Mouse (Mus musculus): ENCODE results near the gene C2cd5. TPM values are rescaled to one million over a fixed set of nuclear protein-coding genes. Genes with fewer than 3 reads are reported as not detected.
A peak's percentile ranks its signal among the peaks of the same experiment; 100 is the strongest.

C2cd5 gene
- polyA plus RNA-seq, 1 experiment from 2014 or later: 40.7 TPM

DNA sequence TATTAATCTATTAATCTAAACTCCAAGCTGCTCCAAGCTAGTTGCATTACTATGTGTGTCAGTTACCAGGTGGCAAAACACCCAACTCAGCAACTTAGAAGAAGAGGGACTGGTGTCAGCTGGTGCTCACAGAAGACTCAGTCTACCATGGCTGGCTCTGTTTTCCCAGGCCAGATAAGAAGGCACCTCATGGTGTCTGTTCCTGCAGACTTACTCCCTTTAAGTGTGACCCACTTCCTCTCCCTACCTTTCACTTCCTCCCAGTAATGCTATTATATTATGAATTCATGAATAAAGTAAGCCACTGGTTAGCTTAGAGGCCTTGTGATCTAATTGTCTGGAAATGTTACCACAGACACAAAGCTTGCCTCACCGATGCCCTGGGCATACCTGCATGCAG is 132.5 kb downstream of the C2cd5 start:
- WGBS: 87% methylated on average over 1 of the region's 1 CpGs
- Histone ChIP-seq H3K27ac (no peak overlapping the region), H3K9me3 (ENCODE audit: control insufficient read depth, low read length) (no peaks in the 10 kb centered on the region), H3K27me3 (ENCODE audit: control insufficient read depth, insufficient read depth, low read length) (no peaks in the 10 kb centered on the region), H3K4me2 (replicated peaks) (no peak overlapping the region), H3K9ac (no peak overlapping the region), H3K4me3 (replicated peaks; ENCODE audit: low read length) (no peak overlapping the region), H3K36me3 (replicated peaks; ENCODE audit: control insufficient read depth, insufficient read depth) (no peaks in the 10 kb centered on the region), H3K4me1 (replicated peaks; ENCODE audit: control insufficient read depth, insufficient read depth, low read length) (peaks cover 8% of the 10 kb centered on the region)
- no peak for DNase-seq (ENCODE audit: low spot score)
- ATAC-seq (ENCODE audit: low FRiP score): no peak

DNA sequence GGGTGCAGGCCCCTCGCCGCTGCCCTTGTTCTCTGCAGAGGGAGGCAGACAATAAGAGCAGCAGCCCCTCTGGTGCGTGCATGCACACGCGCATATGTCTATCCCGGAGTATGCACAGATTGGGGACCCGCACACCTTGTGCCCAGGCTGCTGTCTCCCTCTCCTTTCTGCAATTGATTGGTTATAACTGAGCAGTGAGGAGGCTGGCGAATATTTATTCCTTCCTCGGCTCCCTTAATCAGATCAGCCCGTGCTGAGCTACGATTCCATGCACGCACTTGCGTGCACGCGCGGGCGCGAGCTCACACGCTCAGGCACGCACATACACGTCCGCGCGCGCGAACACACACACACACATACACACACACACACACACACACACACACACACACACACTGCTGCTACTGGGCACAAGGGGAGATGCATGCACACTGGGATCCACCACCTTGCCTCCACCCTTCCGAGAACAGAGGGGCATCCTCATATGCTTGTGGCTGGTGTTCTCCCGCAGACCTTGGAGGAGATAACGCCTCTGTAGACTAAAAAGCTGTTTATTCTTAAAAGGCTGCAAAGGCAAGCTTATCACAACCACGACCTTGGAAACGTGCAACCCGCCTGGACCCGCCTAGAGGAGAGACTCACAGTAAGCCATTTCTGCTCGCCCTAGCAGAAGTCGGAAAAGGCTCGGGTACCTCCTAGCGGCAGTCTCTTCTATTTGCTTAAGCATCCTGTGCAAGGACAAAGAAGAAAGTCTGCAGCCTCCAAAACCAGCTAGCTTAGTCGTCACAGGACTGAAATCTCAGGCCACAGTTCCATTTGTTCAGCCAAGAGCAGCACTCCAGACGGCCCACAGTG is 135.2 kb downstream of the C2cd5 start:
- DNase-seq (ENCODE audit: low spot score) (peak; percentile 87), ATAC-seq (ENCODE audit: low FRiP score) (peak; percentile 90)
- Histone ChIP-seq H3K36me3 (replicated peaks; ENCODE audit: control insufficient read depth, insufficient read depth) (no peaks in the 10 kb centered on the region), H3K9ac (peak overlapping the region; percentile 86), H3K9me3 (ENCODE audit: control insufficient read depth, low read length) (no peaks in the 10 kb centered on the region), H3K27ac (peak overlapping the region; percentile 98), H3K4me3 (replicated peaks; ENCODE audit: low read length) (peak overlapping the region; percentile 67), H3K4me1 (replicated peaks; ENCODE audit: control insufficient read depth, insufficient read depth, low read length) (peaks cover 31% of the 10 kb centered on the region), H3K27me3 (ENCODE audit: control insufficient read depth, insufficient read depth, low read length) (no peaks in the 10 kb centered on the region), H3K4me2 (replicated peaks) (peak overlapping the region; percentile 76)
- WGBS: under 1% methylated on average over 39 of the region's 39 CpGs

DNA sequence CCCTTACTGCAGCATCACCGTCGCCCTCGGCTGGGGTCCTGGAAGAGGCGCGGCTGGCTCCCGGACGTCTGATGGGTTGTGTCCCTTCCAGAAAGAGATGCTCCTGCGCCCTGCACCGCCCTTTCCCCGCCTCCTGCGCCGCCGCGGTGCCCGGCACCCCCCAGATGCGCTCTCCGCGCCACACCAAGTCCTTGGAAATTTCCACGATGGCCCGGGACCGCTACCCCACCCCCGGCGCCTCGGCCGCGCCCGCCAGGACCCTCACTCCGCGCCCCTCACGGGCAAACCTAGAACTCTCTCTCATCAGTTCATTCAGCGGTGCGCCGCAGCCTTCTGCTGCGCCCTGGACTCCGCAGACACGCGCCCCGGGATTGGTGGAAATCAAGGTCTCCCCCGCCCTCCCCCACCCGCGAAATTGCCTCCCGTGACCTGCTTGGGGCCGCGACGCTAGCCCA is 135.8 kb downstream of the C2cd5 start, which contains the start of gene St8sia1:
TSS of gene St8sia1 (minus strand) at position 377 of the 455 bp plus-strand sequence.
- WGBS: under 1% methylated on average over 45 of the region's 45 CpGs
- Histone ChIP-seq H3K9ac (peak within 1 kb of the TSS; percentile 86), H3K4me1 (replicated peaks; ENCODE audit: control insufficient read depth, insufficient read depth, low read length) (peaks cover 33% of the 10 kb centered on the region), H3K4me3 (replicated peaks; ENCODE audit: low read length) (peak within 1 kb of the TSS; percentile 67), H3K4me2 (replicated peaks) (peak within 1 kb of the TSS; percentile 76), H3K27me3 (ENCODE audit: control insufficient read depth, insufficient read depth, low read length) (no peaks in the 10 kb centered on the region), H3K27ac (peak within 1 kb of the TSS; percentile 98), H3K9me3 (ENCODE audit: control insufficient read depth, low read length) (no peaks in the 10 kb centered on the region), H3K36me3 (replicated peaks; ENCODE audit: control insufficient read depth, insufficient read depth) (no peaks in the 10 kb centered on the region)
- DNase-seq (ENCODE audit: low spot score) (peak; percentile 50), ATAC-seq (ENCODE audit: low FRiP score) (peak; percentile 77)

DNA sequence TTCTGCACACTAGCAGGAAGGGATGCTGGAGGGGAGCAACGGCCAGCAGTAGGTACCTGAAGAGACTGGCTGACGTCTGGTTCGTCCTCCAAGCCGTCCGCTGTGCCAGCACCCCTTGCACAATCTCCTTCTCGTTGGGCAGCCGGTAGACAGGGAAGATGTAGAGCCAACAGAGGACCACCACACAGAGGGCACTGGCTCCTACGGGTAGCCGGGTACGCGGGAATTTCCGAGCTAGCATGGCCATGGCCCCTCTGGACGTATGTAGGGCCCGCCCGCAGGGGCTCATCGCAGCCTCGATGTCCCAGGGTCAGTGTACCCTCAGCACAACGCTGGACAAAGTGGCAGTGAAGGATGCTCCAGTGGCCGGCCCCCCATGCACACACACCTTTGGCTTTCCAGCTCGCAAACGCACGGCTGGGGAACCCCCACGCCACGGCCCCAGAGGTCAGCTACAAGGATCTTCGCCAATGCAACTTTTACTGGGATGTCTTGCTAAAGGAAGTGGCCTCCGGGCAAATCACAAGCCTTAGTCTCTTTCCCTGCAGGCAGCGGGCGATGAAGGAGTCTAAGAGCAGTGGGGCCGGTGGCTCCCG is 136.4 kb downstream of the C2cd5 start:
- no peaks in the 10 kb centered on the region for H3K36me3 ChIP-seq (replicated peaks; ENCODE audit: control insufficient read depth, insufficient read depth)
- peak overlapping the region; percentile 98 for H3K27ac ChIP-seq
- H3K4me2 ChIP-seq (replicated peaks): peak overlapping the region; percentile 76
- no peaks in the 10 kb centered on the region for H3K9me3 ChIP-seq (ENCODE audit: control insufficient read depth, low read length)
- DNase-seq (ENCODE audit: low spot score) (no peak), ATAC-seq (ENCODE audit: low FRiP score) (0 out of 2 replicates have a peak, but pooled peaks have one; percentile 5)
- no peaks in the 10 kb centered on the region for H3K27me3 ChIP-seq (ENCODE audit: control insufficient read depth, insufficient read depth, low read length)
- peak overlapping the region; percentile 86 for H3K9ac ChIP-seq
- peak overlapping the region; percentile 67 for H3K4me3 ChIP-seq (replicated peaks; ENCODE audit: low read length)
- peaks cover 33% of the 10 kb centered on the region for H3K4me1 ChIP-seq (replicated peaks; ENCODE audit: control insufficient read depth, insufficient read depth, low read length)
- WGBS: 10% methylated on average over 30 of the region's 30 CpGs

DNA sequence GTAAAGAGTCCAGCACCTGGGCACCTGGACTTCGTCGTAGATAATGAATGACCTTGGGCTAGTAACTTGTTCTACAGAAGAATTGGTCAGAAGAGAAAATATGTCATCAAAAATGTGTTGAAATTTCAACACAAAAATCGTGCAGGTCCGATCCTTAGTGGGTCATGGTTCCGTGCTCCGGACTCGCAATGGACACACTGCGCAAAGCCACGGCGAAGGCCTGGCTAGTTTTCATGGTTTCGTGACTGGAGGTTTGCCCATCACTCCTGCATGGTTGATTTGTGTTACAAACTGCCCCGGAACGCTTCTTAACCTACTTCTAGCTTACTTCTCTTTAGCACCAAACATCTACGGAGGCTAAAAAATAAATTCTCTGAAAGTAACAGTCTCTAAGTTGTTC is 137.1 kb downstream of the C2cd5 start:
- Histone ChIP-seq H3K4me1 (replicated peaks; ENCODE audit: control insufficient read depth, insufficient read depth, low read length) (peaks cover 33% of the 10 kb centered on the region), H3K27me3 (ENCODE audit: control insufficient read depth, insufficient read depth, low read length) (no peaks in the 10 kb centered on the region), H3K9me3 (ENCODE audit: control insufficient read depth, low read length) (no peaks in the 10 kb centered on the region), H3K4me3 (replicated peaks; ENCODE audit: low read length) (peak overlapping the region; percentile 67), H3K36me3 (replicated peaks; ENCODE audit: control insufficient read depth, insufficient read depth) (no peaks in the 10 kb centered on the region), H3K27ac (peak overlapping the region; percentile 98; the same call in 1 of the 2 replicates), H3K9ac (peak overlapping the region; percentile 86), H3K4me2 (replicated peaks) (peak overlapping the region; percentile 76)
- WGBS: 84% methylated on average over 14 of the region's 14 CpGs
- no peak for ATAC-seq (ENCODE audit: low FRiP score)
- no peak for DNase-seq (ENCODE audit: low spot score)

DNA sequence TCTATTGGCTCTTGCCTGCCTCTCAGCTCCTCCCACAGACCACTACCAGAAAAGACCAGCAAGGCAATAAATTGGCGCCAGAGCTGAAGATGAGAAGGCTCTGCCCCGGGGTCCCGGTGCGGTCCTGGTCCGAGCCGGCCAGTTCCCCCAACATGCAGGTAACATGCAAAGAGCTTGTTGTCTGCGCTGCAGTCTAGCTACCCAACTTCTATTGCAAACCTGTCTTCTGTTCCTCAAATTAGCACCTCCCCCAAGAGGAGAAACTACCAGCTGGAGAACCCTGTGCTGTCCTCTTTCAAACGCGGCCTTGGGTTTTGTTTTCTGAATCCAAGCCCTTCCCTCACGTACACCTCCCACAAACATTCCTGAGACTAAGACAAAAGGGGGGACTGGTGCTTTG is 137.5 kb downstream of the C2cd5 start:
- WGBS: 63% methylated on average over 10 of the region's 10 CpGs
- no peaks in the 10 kb centered on the region for H3K27me3 ChIP-seq (ENCODE audit: control insufficient read depth, insufficient read depth, low read length)
- no peak for DNase-seq (ENCODE audit: low spot score)

DNA sequence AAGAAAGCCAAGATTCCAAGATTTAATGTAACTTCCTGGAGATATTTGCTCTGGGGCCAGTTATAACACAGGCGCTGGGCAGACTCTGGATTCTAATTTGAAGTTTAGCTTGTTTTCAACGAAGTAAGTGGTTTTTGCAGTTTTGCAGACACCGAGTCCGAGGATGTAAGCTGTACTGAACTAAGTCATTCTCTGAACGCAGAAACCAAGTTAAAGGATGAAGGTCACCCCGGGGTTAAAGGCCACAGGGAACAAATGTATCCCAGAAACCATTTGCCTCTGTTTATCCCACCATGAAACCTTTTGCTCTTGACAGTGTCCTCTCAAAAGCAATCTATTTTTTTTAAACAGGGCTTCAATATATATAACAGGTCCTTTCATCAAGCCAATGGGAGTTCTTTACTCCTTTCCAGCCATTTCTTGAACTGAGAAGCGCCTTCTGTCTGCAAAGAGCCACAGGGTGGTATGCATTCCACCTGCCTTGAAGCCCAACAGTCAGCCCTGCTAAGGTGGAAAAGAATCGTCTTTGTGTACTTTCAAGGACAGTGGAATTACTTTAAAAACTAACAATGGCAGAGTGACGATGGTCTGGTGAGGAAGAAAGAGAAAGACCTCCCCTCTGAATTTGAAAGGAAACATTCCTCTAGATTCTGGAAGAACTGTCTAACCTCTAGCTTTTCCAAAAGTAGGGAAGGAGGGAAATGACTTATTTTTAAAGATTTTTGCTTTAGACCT is 138.1 kb downstream of the C2cd5 start:
- no peak overlapping the region for H3K27ac ChIP-seq
- no peaks in the 10 kb centered on the region for H3K9me3 ChIP-seq (ENCODE audit: control insufficient read depth, low read length)
- peak overlapping the region; percentile 86; the same call in 1 of the 2 replicates for H3K9ac ChIP-seq
- peaks cover 33% of the 10 kb centered on the region for H3K4me1 ChIP-seq (replicated peaks; ENCODE audit: control insufficient read depth, insufficient read depth, low read length)
- ATAC-seq (ENCODE audit: low FRiP score) (no peak), DNase-seq (ENCODE audit: low spot score) (no peak)
- peak overlapping the region; percentile 67 for H3K4me3 ChIP-seq (replicated peaks; ENCODE audit: low read length)
- H3K36me3 ChIP-seq (replicated peaks; ENCODE audit: control insufficient read depth, insufficient read depth): no peaks in the 10 kb centered on the region
- 69% methylated on average over 9 of the region's 9 CpGs for WGBS
- no peaks in the 10 kb centered on the region for H3K27me3 ChIP-seq (ENCODE audit: control insufficient read depth, insufficient read depth, low read length)
- peak overlapping the region; percentile 76 for H3K4me2 ChIP-seq (replicated peaks)

More for the DNA sequence above, 137.5 kb downstream of the C2cd5 start:
- H3K4me3 ChIP-seq (replicated peaks; ENCODE audit: low read length): peak overlapping the region; percentile 67
- peak overlapping the region; percentile 76 for H3K4me2 ChIP-seq (replicated peaks)
- ATAC-seq (ENCODE audit: low FRiP score): no peak
- H3K9me3 ChIP-seq (ENCODE audit: control insufficient read depth, low read length): no peaks in the 10 kb centered on the region
- H3K4me1 ChIP-seq (replicated peaks; ENCODE audit: control insufficient read depth, insufficient read depth, low read length): peaks cover 33% of the 10 kb centered on the region
- H3K27ac ChIP-seq: no peak overlapping the region
- peak overlapping the region; percentile 86 for H3K9ac ChIP-seq
- H3K36me3 ChIP-seq (replicated peaks; ENCODE audit: control insufficient read depth, insufficient read depth): no peaks in the 10 kb centered on the region

Measured in hindbrain, embryonic 14.5 days (tissue).